Mouse (Mus musculus) testis, adult 2 months (tissue): ENCODE data around the gene Tex2. TPM values are rescaled to one million over a fixed set of nuclear protein-coding genes. Genes with fewer than 3 reads are reported as not detected.

Source experiments
- H3K27ac ChIP-seq: fragments of 200-500 bp; 2 replicates; pipeline ENCODE4 v1.5.1; 2012; ENCODE audit warnings: low read depth, low read length; ENCODE audit not compliant: control insufficient read depth, insufficient read depth
- H3K27me3 ChIP-seq: fragments of 200-500 bp; 2 replicates; pipeline ENCODE4 v1.6.1; 2012; ENCODE audit warnings: mild to moderate bottlenecking, low read length, moderate library complexity; ENCODE audit not compliant: control insufficient read depth, insufficient read depth
- H3K36me3 ChIP-seq: fragments of 200-500 bp; 2 replicates; pipeline ENCODE4 v1.6.1; 2012; ENCODE audit warnings: mild to moderate bottlenecking, low read length; ENCODE audit not compliant: control insufficient read depth, insufficient read depth
- H3K4me1 ChIP-seq: fragments of 200-500 bp; 2 replicates; pipeline ENCODE4 v1.6.1; 2012; ENCODE audit warnings: low read length; ENCODE audit not compliant: control insufficient read depth, insufficient read depth
- H3K4me3 ChIP-seq: fragments of 200-500 bp; 2 replicates; pipeline ENCODE4 v1.5.1; 2012; ENCODE audit warnings: low read depth, mild to moderate bottlenecking, low read length, moderate library complexity, mixed read lengths; ENCODE audit not compliant: control insufficient read depth
- CTCF ChIP-seq: fragments of 200-500 bp; IDR thresholded peaks from 2 replicates; pipeline ENCODE4 v1.5.1; 2012; ENCODE audit warnings: low read depth, mild to moderate bottlenecking, inconsistent platforms, low read length, moderate library complexity; ENCODE audit not compliant: control insufficient read depth, insufficient read depth, insufficient replicate concordance
- POLR2A ChIP-seq: fragments of 200-500 bp; IDR thresholded peaks from 2 replicates; pipeline ENCODE4 v1.6.1; 2012; ENCODE audit warnings: low read depth, mild to moderate bottlenecking, inconsistent platforms, low read length, moderate library complexity; ENCODE audit not compliant: control insufficient read depth
- polyA plus RNA-seq: library from polyadenylated mRNA; depleted of rRNA; stranded (reverse); fragments of >200 nt; gene quantifications from 2 replicates; pipeline ENCODE4 v1.2.3, GENCODE M21; 2012

Tex2 gene
- polyA plus RNA-seq, 1 experiment, result 234 TPM

DNA sequence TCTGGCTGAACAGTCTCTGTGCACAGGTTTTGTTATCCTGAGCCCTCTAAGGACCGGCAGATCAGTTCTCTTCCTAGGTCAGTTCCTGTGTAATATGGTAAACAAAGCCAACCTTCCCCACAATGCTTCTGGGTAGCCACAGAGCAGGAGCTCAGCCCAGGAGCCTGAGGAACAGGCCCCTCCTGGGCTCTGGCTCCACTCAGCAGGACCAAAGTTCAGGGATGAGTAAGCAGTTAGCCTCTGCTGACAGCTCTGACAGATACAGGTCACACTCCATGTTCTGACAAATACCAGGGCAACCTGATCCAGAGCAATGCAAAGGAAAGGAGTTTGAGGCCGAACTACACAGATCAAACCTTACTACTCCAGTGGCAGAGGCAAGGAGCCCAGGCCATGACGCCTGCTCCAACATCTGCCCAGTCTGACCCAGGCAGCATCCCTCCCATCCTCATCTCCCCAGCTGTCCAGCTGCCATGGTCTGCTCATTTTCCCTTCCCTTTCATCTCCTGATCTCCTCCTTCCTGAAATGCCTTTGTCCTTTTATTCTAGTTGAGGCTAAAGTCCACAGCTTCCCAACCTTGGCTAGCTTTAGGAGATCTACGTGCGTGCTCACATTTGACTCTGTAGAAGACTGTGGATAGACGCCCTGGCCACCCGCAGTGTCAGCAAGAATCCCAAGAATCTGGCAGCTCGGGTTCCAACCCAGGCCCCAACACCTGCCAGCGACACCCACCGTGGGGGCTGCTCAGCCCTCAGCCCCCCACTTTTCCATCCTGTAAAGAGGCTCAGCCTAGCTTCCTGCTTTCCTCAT lies 57.2 kb downstream of the Tex2 start:
- Histone ChIP-seq H3K27me3 (no peaks in the 10 kb centered on the region), H3K4me1 (peaks cover 5% of the 10 kb centered on the region), H3K27ac (no peak overlapping the region), H3K36me3 (no peaks in the 10 kb centered on the region), H3K4me3 (no peak overlapping the region)
- no peak for TF ChIP-seq POLR2A

DNA sequence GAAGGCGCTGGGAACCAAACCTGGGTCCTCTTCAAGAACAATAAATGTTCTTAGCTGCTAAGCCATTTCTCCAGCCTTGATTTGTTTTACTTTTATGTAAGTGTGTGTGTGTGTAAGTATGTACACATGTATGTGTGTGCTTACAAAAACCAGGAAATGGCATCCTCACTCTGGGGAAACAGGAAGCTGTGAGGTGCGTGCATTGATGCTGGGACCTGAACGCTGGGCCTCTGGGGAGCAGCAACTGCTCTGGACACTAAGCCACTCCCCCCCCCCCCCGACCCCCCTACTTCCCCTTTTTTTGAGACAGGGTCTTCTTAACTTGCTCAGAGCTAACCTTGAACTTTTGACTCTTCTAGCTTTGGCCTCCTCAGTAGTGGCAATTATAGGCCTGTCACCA lies 62.8 kb downstream of the Tex2 start:
- Histone ChIP-seq H3K27ac (no peak overlapping the region), H3K27me3 (no peaks in the 10 kb centered on the region), H3K4me1 (peaks cover 3% of the 10 kb centered on the region; the same call in 1 of the 2 replicates), H3K4me3 (no peak overlapping the region), H3K36me3 (no peaks in the 10 kb centered on the region; the same call in 1 of the 2 replicates)
- TF ChIP-seq CTCF (no peak), POLR2A (no peak)

DNA sequence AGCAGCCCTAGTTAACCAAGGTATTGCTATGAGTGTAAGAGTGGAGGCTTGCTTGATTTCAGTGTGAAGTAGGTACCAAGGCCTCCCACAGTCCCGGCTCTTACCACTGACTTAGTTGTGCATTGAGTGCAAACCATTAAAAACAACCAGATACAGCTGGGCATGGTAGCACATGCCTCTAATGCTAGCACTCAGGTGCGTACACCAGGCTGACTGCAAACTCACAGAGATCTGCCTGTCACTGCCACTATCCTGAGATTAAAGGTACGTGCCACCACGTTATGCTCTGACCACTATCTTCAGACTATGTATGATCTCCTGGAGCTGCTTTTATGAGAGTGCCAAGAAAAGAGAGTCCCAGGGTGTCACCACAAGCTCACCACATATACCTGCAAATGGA lies 67.1 kb downstream of the Tex2 start:
- Histone ChIP-seq H3K27ac (no peak overlapping the region), H3K4me1 (no peaks in the 10 kb centered on the region), H3K36me3 (no peaks in the 10 kb centered on the region; the same call in 1 of the 2 replicates), H3K4me3 (no peak overlapping the region), H3K27me3 (no peaks in the 10 kb centered on the region)
- TF ChIP-seq POLR2A (no peak), CTCF (no peak)

DNA sequence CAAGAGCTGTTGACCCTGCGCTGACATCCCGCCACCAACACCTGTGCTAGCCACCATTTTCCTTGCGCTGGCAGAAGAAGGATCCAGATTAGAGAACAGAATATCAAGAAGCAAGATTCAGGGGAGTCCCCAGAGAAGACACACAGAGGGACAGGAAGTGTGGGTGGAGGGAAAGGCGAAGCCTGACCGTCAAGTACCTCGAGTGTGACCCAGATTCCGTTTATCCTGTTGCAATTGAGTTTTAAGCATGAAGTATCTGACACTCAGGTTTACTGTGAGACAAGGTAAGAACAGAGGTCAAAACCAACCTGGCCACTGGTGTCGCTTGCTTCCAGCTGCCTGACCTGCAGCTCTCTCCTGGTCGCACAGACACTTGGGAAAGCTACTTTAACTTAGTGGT lies 68.3 kb downstream of the Tex2 start:
- H3K36me3 ChIP-seq, result no peaks in the 10 kb centered on the region; the same call in 1 of the 2 replicates
- no peak overlapping the region for H3K27ac ChIP-seq
- TF ChIP-seq POLR2A (no peak), CTCF (no peak)

DNA sequence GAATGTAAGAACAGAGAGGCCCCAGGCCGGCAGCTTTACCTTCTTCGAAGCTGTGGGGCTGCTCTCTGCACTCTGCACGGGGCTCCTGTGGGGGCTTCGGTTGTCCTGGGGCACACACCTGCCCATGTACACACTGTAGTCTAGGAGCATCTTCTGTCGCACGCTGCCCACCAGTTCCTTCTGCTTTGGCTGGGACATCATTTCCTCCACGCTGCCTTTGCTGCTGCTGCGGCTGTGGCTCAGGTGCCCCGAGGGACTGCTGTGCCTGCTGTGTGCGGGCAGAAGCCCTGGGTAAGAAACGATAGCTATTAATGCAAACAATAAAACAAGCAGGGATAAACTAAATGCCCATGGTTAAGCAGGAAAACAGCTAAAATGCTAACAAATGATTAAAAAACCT lies 69.1 kb downstream of the Tex2 start:
- Histone ChIP-seq H3K27me3 (no peaks in the 10 kb centered on the region), H3K36me3 (no peaks in the 10 kb centered on the region; the same call in 1 of the 2 replicates), H3K4me1 (no peaks in the 10 kb centered on the region), H3K4me3 (no peak overlapping the region), H3K27ac (no peak overlapping the region)
- TF ChIP-seq POLR2A (no peak), CTCF (no peak)

More for the DNA sequence above, 68.3 kb downstream of the Tex2 start:
- H3K4me1 ChIP-seq, result no peaks in the 10 kb centered on the region
- H3K4me3 ChIP-seq, result no peak overlapping the region
- H3K27me3 ChIP-seq, result no peaks in the 10 kb centered on the region

DNA sequence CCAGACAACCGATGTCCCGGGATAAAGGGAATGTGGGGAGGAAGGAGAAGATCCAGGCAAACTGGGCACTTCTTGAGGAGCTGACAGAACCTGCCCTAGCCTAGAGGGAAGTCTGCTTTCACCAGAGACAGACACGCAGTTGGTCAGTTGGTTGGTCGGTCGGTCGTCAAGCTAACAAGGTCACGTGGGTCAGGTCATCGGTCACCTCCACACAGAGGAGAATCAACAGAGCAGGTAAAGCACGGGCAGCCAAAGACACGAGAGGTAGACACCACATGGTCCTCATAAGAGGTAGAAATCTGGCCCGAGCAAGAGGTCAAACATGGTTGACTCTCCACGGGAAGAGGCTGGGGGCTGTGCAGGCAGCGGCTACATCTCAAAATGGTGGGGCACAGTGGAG lies 70.2 kb downstream of the Tex2 start:
- Histone ChIP-seq H3K27ac (no peak overlapping the region), H3K4me3 (no peak overlapping the region), H3K4me1 (no peaks in the 10 kb centered on the region), H3K27me3 (no peaks in the 10 kb centered on the region), H3K36me3 (no peaks in the 10 kb centered on the region; the same call in 1 of the 2 replicates)
- no peak for TF ChIP-seq POLR2A
- no peak for TF ChIP-seq CTCF

DNA sequence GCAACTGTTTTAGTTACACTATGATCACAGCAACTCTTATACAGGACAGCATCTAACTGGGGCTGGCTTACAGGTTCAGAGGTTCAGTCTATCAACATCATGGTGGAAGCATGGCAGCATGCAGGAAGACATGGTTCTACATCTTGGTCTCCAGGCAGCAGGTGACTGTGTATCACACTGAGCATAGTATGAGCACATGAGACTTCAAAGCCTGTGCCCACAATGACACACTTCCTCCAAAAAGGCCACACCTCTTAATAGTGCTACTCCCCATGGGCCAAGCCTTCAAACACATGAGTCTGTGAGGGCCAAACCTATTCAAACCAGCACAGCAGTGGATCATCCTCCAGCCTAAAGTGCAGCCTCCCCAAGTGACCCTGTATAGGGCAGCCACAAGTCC lies 70.8 kb downstream of the Tex2 start:
- TF ChIP-seq POLR2A (no peak), CTCF (no peak)
- Histone ChIP-seq H3K36me3 (no peaks in the 10 kb centered on the region; the same call in 1 of the 2 replicates), H3K27ac (no peak overlapping the region), H3K27me3 (no peaks in the 10 kb centered on the region), H3K4me1 (no peaks in the 10 kb centered on the region), H3K4me3 (no peak overlapping the region)
